Mouse (Mus musculus): ENCODE results near the gene Rprd1b. TPM values are rescaled to one million over a fixed set of nuclear protein-coding genes. Genes with fewer than 3 reads are reported as not detected.

Rprd1b gene
- polyA plus RNA-seq, 1 experiment from 2014 or later = 30.8 TPM

- Histone ChIP-seq H3K27ac (no peak overlapping the region), H3K4me3 (replicated peaks; ENCODE audit: low read length) (no peak overlapping the region), H3K4me2 (replicated peaks) (no peak overlapping the region), H3K9ac (no peak overlapping the region), H3K36me3 (replicated peaks; ENCODE audit: control insufficient read depth, insufficient read depth) (peaks cover 18% of the 10 kb centered on the region), H3K4me1 (replicated peaks; ENCODE audit: control insufficient read depth, insufficient read depth, low read length) (0 out of 2 replicates have a peak, but pooled peaks cover 4% of the 10 kb centered on the region), H3K9me3 (ENCODE audit: control insufficient read depth, low read length) (no peaks in the 10 kb centered on the region), H3K27me3 (ENCODE audit: control insufficient read depth, insufficient read depth, low read length) (no peaks in the 10 kb centered on the region)
- ATAC-seq (ENCODE audit: low FRiP score) (no peak), DNase-seq (ENCODE audit: low spot score) (no peak)
- WGBS = 88% methylated on average over 9 of the region's 9 CpGs
Observed at GRCm38 (mm10) chr2:158080622-158081241, 52.4 kb downstream of the Rprd1b start.

- H3K4me2 ChIP-seq (replicated peaks) = no peak overlapping the region
- ATAC-seq (ENCODE audit: low FRiP score) (no peak), DNase-seq (ENCODE audit: low spot score) (no peak)
- no peak overlapping the region for H3K4me3 ChIP-seq (replicated peaks; ENCODE audit: low read length)
- H3K9ac ChIP-seq = no peak overlapping the region
- H3K9me3 ChIP-seq (ENCODE audit: control insufficient read depth, low read length) = no peaks in the 10 kb centered on the region
- no peak overlapping the region for H3K27ac ChIP-seq
- 0 out of 2 replicates have a peak, but pooled peaks cover 4% of the 10 kb centered on the region for H3K4me1 ChIP-seq (replicated peaks; ENCODE audit: control insufficient read depth, insufficient read depth, low read length)
- H3K36me3 ChIP-seq (replicated peaks; ENCODE audit: control insufficient read depth, insufficient read depth) = no peaks in the 10 kb centered on the region
- no peaks in the 10 kb centered on the region for H3K27me3 ChIP-seq (ENCODE audit: control insufficient read depth, insufficient read depth, low read length)
- WGBS = 53% methylated on average over 8 of the region's 8 CpGs
Observed at GRCm38 (mm10) chr2:158084486-158084885, 56.2 kb downstream of the Rprd1b start.

- H3K27ac ChIP-seq = no peak overlapping the region
- ATAC-seq (ENCODE audit: low FRiP score) = no peak
- H3K4me1 ChIP-seq (replicated peaks; ENCODE audit: control insufficient read depth, insufficient read depth, low read length) = no peaks in the 10 kb centered on the region; the same call in 1 of the 2 replicates
- H3K4me2 ChIP-seq (replicated peaks) = no peak overlapping the region
- H3K9me3 ChIP-seq (ENCODE audit: control insufficient read depth, low read length) = no peaks in the 10 kb centered on the region
- no peak overlapping the region for H3K9ac ChIP-seq
- 88% methylated on average over 4 of the region's 4 CpGs for WGBS
- no peak overlapping the region for H3K4me3 ChIP-seq (replicated peaks; ENCODE audit: low read length)
- no peaks in the 10 kb centered on the region for H3K27me3 ChIP-seq (ENCODE audit: control insufficient read depth, insufficient read depth, low read length)
- no peak for DNase-seq (ENCODE audit: low spot score)
- H3K36me3 ChIP-seq (replicated peaks; ENCODE audit: control insufficient read depth, insufficient read depth) = no peaks in the 10 kb centered on the region
Observed at GRCm38 (mm10) chr2:158090096-158090495, 61.8 kb downstream of the Rprd1b start.

- Histone ChIP-seq H3K4me2 (replicated peaks) (no peak overlapping the region), H3K36me3 (replicated peaks; ENCODE audit: control insufficient read depth, insufficient read depth) (no peaks in the 10 kb centered on the region), H3K9me3 (ENCODE audit: control insufficient read depth, low read length) (no peaks in the 10 kb centered on the region), H3K27ac (no peak overlapping the region), H3K9ac (no peak overlapping the region), H3K4me1 (replicated peaks; ENCODE audit: control insufficient read depth, insufficient read depth, low read length) (no peaks in the 10 kb centered on the region; the same call in 1 of the 2 replicates), H3K4me3 (replicated peaks; ENCODE audit: low read length) (no peak overlapping the region), H3K27me3 (ENCODE audit: control insufficient read depth, insufficient read depth, low read length) (no peaks in the 10 kb centered on the region)
- no peak for DNase-seq (ENCODE audit: low spot score)
- 45% methylated on average over 5 of the region's 5 CpGs for WGBS
- ATAC-seq (ENCODE audit: low FRiP score) = no peak
Observed at GRCm38 (mm10) chr2:158093345-158093744, 65.0 kb downstream of the Rprd1b start.

GRCm38 (mm10) chr2:158094300-158094699 is 66.0 kb downstream of the Rprd1b start:
- Histone ChIP-seq H3K9ac (no peak overlapping the region), H3K4me2 (replicated peaks) (no peak overlapping the region), H3K4me3 (replicated peaks; ENCODE audit: low read length) (no peak overlapping the region), H3K4me1 (replicated peaks; ENCODE audit: control insufficient read depth, insufficient read depth, low read length) (no peaks in the 10 kb centered on the region; the same call in 1 of the 2 replicates), H3K27ac (no peak overlapping the region), H3K36me3 (replicated peaks; ENCODE audit: control insufficient read depth, insufficient read depth) (no peaks in the 10 kb centered on the region), H3K9me3 (ENCODE audit: control insufficient read depth, low read length) (no peaks in the 10 kb centered on the region), H3K27me3 (ENCODE audit: control insufficient read depth, insufficient read depth, low read length) (no peaks in the 10 kb centered on the region)
- 86% methylated on average over 7 of the region's 7 CpGs for WGBS
- no peak for DNase-seq (ENCODE audit: low spot score)
- no peak for ATAC-seq (ENCODE audit: low FRiP score)

- WGBS = 86% methylated on average over 5 of the region's 5 CpGs
- DNase-seq (ENCODE audit: low spot score) = no peak
- no peaks in the 10 kb centered on the region for H3K36me3 ChIP-seq (replicated peaks; ENCODE audit: control insufficient read depth, insufficient read depth)
Observed at GRCm38 (mm10) chr2:158094846-158095245, 66.5 kb downstream of the Rprd1b start.

GRCm38 (mm10) chr2:158097071-158097470 is 68.8 kb downstream of the Rprd1b start:
- H3K9me3 ChIP-seq (ENCODE audit: control insufficient read depth, low read length) = no peaks in the 10 kb centered on the region
- DNase-seq (ENCODE audit: low spot score) (no peak), ATAC-seq (ENCODE audit: low FRiP score) (no peak)
- no peak overlapping the region for H3K4me3 ChIP-seq (replicated peaks; ENCODE audit: low read length)
- WGBS = 91% methylated on average over 5 of the region's 5 CpGs
- H3K27ac ChIP-seq = no peak overlapping the region
- no peaks in the 10 kb centered on the region for H3K27me3 ChIP-seq (ENCODE audit: control insufficient read depth, insufficient read depth, low read length)
- H3K4me2 ChIP-seq (replicated peaks) = no peak overlapping the region
- no peak overlapping the region for H3K9ac ChIP-seq
- no peaks in the 10 kb centered on the region; the same call in 1 of the 2 replicates for H3K4me1 ChIP-seq (replicated peaks; ENCODE audit: control insufficient read depth, insufficient read depth, low read length)
- no peaks in the 10 kb centered on the region for H3K36me3 ChIP-seq (replicated peaks; ENCODE audit: control insufficient read depth, insufficient read depth)

More at GRCm38 (mm10) chr2:158094846-158095245, 66.5 kb downstream of the Rprd1b start:
- ATAC-seq (ENCODE audit: low FRiP score) = no peak
- no peak overlapping the region for H3K9ac ChIP-seq
- no peak overlapping the region for H3K4me2 ChIP-seq (replicated peaks)
- H3K4me3 ChIP-seq (replicated peaks; ENCODE audit: low read length) = no peak overlapping the region
- H3K27me3 ChIP-seq (ENCODE audit: control insufficient read depth, insufficient read depth, low read length) = no peaks in the 10 kb centered on the region
- no peak overlapping the region for H3K27ac ChIP-seq
- no peaks in the 10 kb centered on the region; the same call in 1 of the 2 replicates for H3K4me1 ChIP-seq (replicated peaks; ENCODE audit: control insufficient read depth, insufficient read depth, low read length)
- H3K9me3 ChIP-seq (ENCODE audit: control insufficient read depth, low read length) = no peaks in the 10 kb centered on the region

- Histone ChIP-seq H3K9ac (no peak overlapping the region), H3K27ac (no peak overlapping the region), H3K36me3 (replicated peaks; ENCODE audit: control insufficient read depth, insufficient read depth) (no peaks in the 10 kb centered on the region), H3K4me3 (replicated peaks; ENCODE audit: low read length) (no peak overlapping the region), H3K27me3 (ENCODE audit: control insufficient read depth, insufficient read depth, low read length) (no peaks in the 10 kb centered on the region), H3K9me3 (ENCODE audit: control insufficient read depth, low read length) (no peaks in the 10 kb centered on the region), H3K4me1 (replicated peaks; ENCODE audit: control insufficient read depth, insufficient read depth, low read length) (no peaks in the 10 kb centered on the region; the same call in 1 of the 2 replicates), H3K4me2 (replicated peaks) (no peak overlapping the region)
- ATAC-seq (ENCODE audit: low FRiP score) (no peak), DNase-seq (ENCODE audit: low spot score) (no peak)
- 83% methylated on average over 5 of the region's 5 CpGs for WGBS
Observed at GRCm38 (mm10) chr2:158098730-158099129, 70.4 kb downstream of the Rprd1b start.

GRCm38 (mm10) chr2:158099537-158099936 is 71.2 kb downstream of the Rprd1b start:
- Histone ChIP-seq H3K9me3 (ENCODE audit: control insufficient read depth, low read length) (no peaks in the 10 kb centered on the region), H3K4me3 (replicated peaks; ENCODE audit: low read length) (no peak overlapping the region), H3K27me3 (ENCODE audit: control insufficient read depth, insufficient read depth, low read length) (no peaks in the 10 kb centered on the region), H3K27ac (no peak overlapping the region), H3K9ac (no peak overlapping the region), H3K4me1 (replicated peaks; ENCODE audit: control insufficient read depth, insufficient read depth, low read length) (no peaks in the 10 kb centered on the region), H3K36me3 (replicated peaks; ENCODE audit: control insufficient read depth, insufficient read depth) (no peaks in the 10 kb centered on the region), H3K4me2 (replicated peaks) (no peak overlapping the region)
- DNase-seq (ENCODE audit: low spot score) (no peak), ATAC-seq (ENCODE audit: low FRiP score) (no peak)
- WGBS = 92% methylated on average over 3 of the region's 3 CpGs
